Mouse (Mus musculus): ENCODE results near the gene Kazn. TPM values are rescaled to one million over a fixed set of nuclear protein-coding genes. Genes with fewer than 3 reads are reported as not detected.
A peak's percentile ranks its signal among the peaks of the same experiment; 100 is the strongest.

The Kazn gene
- total RNA-seq, 2 experiments from 2014 or later, result 2.8 to 3.1 TPM

DNA sequence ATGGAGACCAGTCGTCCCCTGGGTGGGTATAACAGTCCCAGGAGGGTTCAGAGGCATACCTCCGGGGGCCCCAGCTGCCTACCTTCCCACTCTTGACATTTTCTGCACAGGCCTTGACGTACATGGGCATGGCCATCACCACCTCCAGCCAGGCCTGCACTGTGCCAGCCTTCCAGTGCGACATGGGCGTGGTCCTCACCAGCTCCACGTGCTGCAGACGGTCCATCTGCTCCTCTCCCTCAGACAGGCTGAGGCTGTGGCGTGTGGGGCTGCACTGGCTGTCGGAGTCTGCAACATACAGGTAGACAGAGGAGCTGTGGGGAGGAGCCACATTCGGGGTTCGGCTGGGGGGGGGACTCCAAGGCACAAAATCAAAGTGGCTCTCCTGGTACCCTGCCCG lies 121.2 kb downstream of the Kazn start:
- no peak for DNase-seq

DNA sequence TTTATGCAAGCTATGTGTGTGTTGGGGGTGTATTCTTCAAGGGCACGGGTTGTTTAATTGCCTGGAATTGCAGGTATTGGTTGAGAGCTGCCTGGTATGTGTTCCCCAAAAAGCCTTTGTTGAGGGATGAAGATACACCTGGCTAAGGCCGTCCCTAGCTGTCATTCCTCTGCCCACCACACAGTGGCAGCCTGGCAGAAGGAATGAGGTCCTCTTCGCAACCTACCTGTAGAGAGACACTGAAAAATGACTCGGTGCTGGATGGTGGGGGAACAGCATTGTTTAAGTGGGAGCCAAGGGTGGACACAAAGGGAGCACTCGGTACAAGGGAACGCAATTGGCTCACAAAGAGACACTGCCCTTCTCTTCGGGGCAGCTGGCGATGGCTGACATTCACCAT lies 125.9 kb downstream of the Kazn start:
- DNase-seq, result peak; percentile 23 to 60

- no peak for DNase-seq
Observed at GRCm38 (mm10) chr4:142103081-142103671, 136.0 kb downstream of the Kazn start.

GRCm38 (mm10) chr4:142098303-142098702 lies 140.9 kb downstream of the Kazn start:
- peak; percentile 84 to 95 for DNase-seq

- DNase-seq, result peak; percentile 81 to 91
Observed at GRCm38 (mm10) chr4:142097871-142098270, 141.3 kb downstream of the Kazn start.

DNA sequence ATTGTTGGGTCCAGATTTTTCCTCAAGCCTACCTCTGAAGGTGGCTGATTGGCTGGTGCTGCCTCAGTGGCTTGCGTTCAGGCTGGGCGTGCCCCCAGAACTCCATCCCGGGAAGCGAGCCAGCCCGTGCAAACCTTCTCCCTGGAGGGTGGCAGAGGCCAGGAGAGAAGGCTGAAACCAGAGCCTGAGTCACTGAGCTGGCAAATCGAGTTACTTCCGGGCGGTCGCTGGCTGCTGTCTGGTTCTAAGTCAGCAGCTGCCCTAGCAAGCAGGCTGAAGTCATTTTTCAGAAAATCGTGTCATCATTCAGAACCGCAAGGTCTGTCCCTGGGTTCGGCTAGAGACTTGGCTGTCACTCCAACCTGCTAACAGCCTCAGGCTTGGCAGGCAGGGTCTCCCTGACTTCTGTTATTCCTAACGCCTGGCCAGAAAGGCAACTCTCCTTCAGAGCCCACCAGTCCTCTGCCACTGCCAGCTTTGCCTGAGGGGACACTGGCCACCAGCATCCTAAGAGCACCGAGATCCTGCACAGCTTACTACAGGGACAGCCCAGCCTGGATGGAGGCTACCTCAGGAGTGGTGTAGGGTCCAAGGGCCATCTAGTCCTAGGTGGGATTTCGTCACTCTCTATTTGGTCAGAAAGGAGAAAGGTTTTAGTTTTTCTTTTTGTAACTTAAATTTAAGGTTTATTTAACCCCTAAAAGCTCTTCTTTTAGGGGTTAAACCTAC lies 143.5 kb downstream of the Kazn start:
- DNase-seq, result peak; percentile 84 to 87

GRCm38 (mm10) chr4:142094386-142094785 lies 144.8 kb downstream of the Kazn start:
- no peak for DNase-seq

GRCm38 (mm10) chr4:142091100-142091499 lies 148.1 kb downstream of the Kazn start:
- no peak for DNase-seq

DNA sequence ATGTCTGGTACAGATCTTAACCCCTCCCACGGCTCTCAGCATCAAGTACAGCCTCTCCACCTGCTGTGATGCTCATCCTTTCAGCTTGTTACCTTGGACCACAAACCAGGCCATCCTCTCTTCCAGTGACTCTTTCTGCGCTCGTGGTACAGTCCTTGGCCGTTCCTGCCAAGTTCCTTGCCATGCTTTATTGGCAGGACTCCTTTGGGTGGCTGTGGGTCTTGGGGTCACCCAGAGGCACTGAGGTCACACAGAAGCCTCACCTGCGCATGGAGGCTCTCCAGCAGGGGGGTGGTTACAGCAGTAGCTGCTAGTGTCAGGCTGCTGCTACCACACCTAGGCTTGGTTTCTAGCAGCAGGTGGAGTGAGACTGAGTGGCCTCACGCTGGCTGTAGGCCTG lies 149.2 kb downstream of the Kazn start:
- no peak for DNase-seq

DNA sequence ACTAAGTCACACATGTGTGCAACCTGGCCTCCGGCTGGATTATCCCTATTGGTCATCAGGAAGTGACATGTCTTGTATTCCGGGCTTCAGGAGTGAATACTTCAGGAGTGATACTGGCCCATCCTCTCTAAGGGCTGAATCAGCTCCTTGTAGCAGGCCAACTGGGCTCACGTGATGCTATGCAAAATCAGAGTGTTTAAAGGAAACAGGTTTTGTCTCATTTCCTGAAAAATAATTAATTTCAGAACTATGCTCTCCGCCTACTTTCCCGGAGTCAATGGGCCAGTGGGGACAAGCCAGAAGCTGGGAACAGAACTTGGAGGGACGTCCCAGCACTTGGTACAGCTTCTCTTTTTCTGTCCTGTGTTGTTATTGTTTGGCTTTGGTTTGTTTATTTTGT lies 150.4 kb downstream of the Kazn start:
- no peak for DNase-seq

DNA sequence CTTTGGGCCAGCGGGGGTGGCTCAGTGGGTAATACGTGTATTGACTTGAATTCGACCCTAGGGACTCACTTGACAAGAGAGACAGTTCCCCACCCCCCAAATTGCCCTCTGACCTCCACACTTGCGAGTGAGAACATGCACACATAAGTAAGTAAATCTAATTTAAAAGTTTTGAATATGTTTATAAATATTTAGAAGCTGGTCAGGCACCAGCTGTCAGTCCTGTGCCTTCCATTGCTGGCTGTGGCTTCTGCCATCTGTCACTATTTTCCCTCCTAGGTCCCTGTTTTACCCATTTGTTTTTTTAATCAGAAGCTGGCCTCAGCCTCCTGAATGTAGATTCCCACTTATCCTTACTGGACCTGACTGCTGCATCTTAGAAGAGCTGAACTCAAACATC lies 150.8 kb downstream of the Kazn start:
- DNase-seq, result no peak

GRCm38 (mm10) chr4:142084936-142085563 lies 154.2 kb downstream of the Kazn start:
- DNase-seq, result no peak

- peak; percentile 67 to 71 for DNase-seq
Observed at GRCm38 (mm10) chr4:142084131-142084899, 154.9 kb downstream of the Kazn start, which contains the start of gene Tmem51. TSS of gene Tmem51 (minus strand) at chr4:142084304.

DNA sequence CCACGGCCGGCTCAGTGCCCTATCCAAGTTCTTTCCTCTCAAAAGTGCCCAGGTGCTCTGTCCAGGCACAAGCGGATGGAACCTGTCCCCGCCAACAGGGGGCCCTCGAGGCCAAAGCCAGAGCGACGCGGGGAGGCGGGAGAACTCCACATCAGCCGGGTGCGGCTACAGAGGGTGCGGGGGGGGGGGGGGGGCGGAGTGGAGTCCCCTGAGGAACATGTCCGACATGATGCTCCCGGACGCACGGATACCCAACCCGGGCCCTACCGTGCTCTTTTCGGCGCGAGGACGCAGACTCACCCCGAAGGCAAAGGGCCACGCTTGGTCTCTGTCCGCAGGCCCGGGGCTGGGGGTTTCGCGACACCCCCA lies 155.5 kb downstream of the Kazn start:
- peak; percentile 80 to 83 for DNase-seq

DNA sequence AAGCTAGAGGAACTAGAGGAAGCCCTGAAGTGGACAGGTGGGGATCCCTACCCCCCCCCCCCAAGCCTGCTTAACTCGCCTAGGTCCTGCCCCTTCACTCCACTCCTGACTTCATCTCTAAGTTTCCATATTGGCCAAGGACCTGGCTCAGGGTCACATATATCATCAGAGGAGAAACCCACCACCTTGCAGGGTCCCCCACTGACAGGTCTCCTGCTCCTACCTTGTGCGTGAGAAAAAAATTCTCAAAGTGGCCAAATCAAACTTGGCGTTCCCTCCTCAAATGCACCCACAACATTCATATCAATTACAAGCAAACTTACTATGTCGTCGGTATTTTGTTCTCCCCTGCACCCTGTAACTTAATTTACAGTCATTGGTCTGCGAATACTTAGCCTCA lies 156.0 kb downstream of the Kazn start:
- no peak for DNase-seq

DNA sequence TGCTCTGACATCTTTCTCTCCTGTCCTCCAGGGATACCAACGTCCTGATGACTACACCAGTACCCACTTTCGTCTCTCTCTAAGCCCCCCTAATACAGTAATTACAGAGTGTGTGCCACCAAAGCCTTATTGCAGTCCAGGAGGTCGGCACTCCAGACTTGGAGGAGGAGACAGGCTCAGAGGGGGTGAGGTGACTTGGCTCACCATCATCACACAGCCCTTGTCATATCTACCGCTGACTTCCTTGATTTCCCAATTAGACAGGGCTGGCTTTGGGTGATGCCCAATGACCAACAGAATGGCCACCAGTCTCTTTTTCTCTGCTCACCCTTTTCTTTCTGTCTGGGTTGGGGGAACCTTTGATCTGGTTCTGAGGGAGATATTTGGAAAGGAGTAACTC lies 156.5 kb downstream of the Kazn start:
- no peak for DNase-seq

DNA sequence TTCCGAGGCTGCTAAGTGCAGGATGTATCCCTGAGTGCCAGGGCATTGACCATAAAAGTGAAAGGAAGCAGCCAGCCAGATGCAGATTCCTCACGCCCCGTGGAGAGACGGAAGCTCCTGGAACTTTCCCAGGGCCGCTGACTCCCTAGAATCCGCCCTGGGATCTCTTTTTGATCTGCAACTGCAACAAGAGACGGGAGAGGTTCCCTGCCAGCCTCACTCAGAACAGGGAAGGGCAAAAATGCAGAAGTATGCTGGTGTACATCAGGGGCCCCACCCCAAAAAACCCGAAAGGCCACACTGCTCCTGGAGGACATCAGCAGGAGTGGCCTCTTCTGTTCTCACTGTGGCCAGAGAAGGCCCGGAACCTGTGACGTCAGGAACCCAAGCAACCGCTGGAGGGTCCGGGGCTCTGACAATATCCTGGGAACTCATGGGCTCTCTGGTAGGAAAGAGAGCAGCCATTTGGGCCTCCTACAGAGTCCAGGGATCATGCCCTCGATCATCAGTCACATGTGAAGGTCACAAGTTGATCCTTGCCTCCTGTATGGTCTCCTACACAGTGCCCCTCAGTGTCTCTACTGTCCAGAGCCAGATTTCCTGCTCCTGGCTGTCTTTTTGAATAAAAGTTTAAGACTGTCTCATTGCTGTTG lies 157.4 kb downstream of the Kazn start:
- peak; percentile 61 to 69 for DNase-seq

GRCm38 (mm10) chr4:142080901-142081630 lies 158.1 kb downstream of the Kazn start:
- DNase-seq, result peak in 1 of 2 experiments; percentile 50

- no peak for DNase-seq
Observed at GRCm38 (mm10) chr4:142080487-142080767, 158.8 kb downstream of the Kazn start.

GRCm38 (mm10) chr4:142079629-142080486 lies 159.3 kb downstream of the Kazn start:
- DNase-seq, result peak in 1 of 2 experiments; percentile 57

All from heart, adult 18-20 months (tissue).